Mouse (Mus musculus) left cerebral cortex, adult 9 months (tissue): ENCODE measurements at regions not wholly inside any gene's neighbourhood (a gene's known extent, or its start where the extent isn't known, plus 50 kb on each side); places are given as distances from the start of the nearest gene placed in this dataset.

Experiments
- DNase-seq, 2 experiments: peaks; one replicate each; pipeline ENCODE4 v3.0.0; 2022; ENCODE audit warnings: low spot score in 2 of 2

- no peak for DNase-seq
Observed at GRCm38 (mm10) chr5:45270679-45271078, 179.4 kb downstream of the Qdpr start.

- DNase-seq = no peak
Observed at GRCm38 (mm10) chr5:45269391-45269790, 180.6 kb downstream of the Qdpr start.

- DNase-seq = no peak
Observed at GRCm38 (mm10) chr5:45266914-45267313, 183.1 kb downstream of the Qdpr start.

- no peak for DNase-seq
Observed at GRCm38 (mm10) chr5:45258486-45258885, 191.6 kb downstream of the Qdpr start.

- DNase-seq = no peak
Observed at GRCm38 (mm10) chr5:45256256-45256999, 193.6 kb downstream of the Qdpr start.

GRCm38 (mm10) chr5:45231856-45232255 is 218.2 kb downstream of the Qdpr start:
- DNase-seq = peak; percentile 27 to 83

GRCm38 (mm10) chr5:45230097-45230496 is 219.9 kb downstream of the Qdpr start:
- peak in 1 of 2 experiments; percentile 60 for DNase-seq

- no peak for DNase-seq
Observed at GRCm38 (mm10) chr5:45229477-45229876, 220.6 kb downstream of the Qdpr start.

- DNase-seq = no peak
Observed at GRCm38 (mm10) chr5:45228226-45228927, 221.7 kb downstream of the Qdpr start.

- peak in 1 of 2 experiments; percentile 59 for DNase-seq
Observed at GRCm38 (mm10) chr5:45220272-45220916, 229.6 kb downstream of the Qdpr start.

GRCm38 (mm10) chr5:45219558-45219957 is 230.5 kb downstream of the Qdpr start:
- DNase-seq = no peak

- DNase-seq = no peak
Observed at GRCm38 (mm10) chr5:45219101-45219500, 230.9 kb downstream of the Qdpr start.

GRCm38 (mm10) chr5:45214475-45214874 is 235.6 kb downstream of the Qdpr start:
- no peak for DNase-seq

GRCm38 (mm10) chr5:45198408-45198807 is 251.6 kb downstream of the Qdpr start:
- no peak for DNase-seq

GRCm38 (mm10) chr5:45196159-45196558 is 253.9 kb downstream of the Qdpr start:
- DNase-seq = peak; percentile 38 to 81

- DNase-seq = no peak
Observed at GRCm38 (mm10) chr5:45192287-45192686, 257.7 kb downstream of the Qdpr start.

- DNase-seq = no peak
Observed at GRCm38 (mm10) chr5:45173035-45173755, 276.8 kb downstream of the Qdpr start.

GRCm38 (mm10) chr5:45159194-45159593 is 290.8 kb downstream of the Qdpr start:
- DNase-seq = no peak

GRCm38 (mm10) chr5:45154936-45155335 is 295.1 kb downstream of the Qdpr start:
- DNase-seq = no peak

GRCm38 (mm10) chr5:45144186-45144585 is 305.9 kb downstream of the Qdpr start:
- DNase-seq = peak; percentile 15 to 32

GRCm38 (mm10) chr5:45137198-45137973 is 312.6 kb downstream of the Qdpr start:
- DNase-seq = no peak
